Mouse (Mus musculus) small intestine, adult 2 months (tissue): ENCODE results near the gene Dag1.

Experiments
- CTCF ChIP-seq: fragments of 200-500 bp; IDR thresholded peaks from 2 replicates; pipeline ENCODE4 v1.5.1; 2012; ENCODE audit warnings: low read depth, mild to moderate bottlenecking, control low read depth, inconsistent platforms, low read length, moderate library complexity, mixed read lengths; ENCODE audit not compliant: insufficient replicate concordance, insufficient read length; ENCODE audit errors: extremely low read depth
- POLR2A ChIP-seq: fragments of 200-500 bp; IDR thresholded peaks from 2 replicates; pipeline ENCODE4 v1.6.1; 2012; ENCODE audit warnings: low read depth, mild to moderate bottlenecking, control low read depth, inconsistent platforms, low read length, moderate library complexity

DNA sequence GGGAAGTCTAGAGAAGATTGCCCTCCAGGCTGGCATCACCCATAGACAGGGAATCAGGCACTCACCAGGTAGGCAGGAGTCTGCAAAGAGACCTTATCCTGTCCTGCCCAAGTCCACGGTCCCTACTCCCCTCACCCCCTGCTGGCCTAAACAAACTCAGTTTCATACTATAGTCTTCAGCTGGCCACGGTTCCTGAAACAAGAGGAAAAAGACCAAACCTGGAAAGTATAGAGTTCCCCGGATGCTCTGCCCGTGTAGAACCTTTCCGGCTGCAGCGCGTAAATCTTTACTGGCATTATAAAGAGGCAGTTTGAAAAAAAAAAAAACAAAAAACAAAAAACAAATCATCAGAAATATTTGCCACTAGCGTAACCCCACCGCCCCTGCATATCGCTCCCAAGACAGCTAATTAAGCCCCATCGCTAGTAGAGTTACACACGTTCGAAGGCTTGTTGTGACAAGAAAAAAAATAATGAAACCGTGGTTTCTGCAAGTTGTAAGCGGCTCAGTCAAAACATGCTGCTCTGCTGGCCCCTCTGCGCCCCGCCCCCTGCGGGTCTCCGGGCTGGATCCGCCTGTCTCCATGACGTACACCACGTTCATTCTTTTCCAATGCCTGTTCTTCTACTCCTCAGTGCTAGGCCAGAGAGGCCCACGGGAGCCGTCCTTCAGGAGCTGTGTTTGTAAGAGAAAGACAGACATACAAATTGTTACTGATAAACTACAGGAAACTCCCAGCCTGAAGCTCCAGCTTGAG lies 66.7 kb downstream of the Dag1 start:
- TF ChIP-seq CTCF: no peak
- TF ChIP-seq POLR2A: no peak
